Mouse (Mus musculus): ENCODE data around the gene Klk1b9. TPM values are rescaled to one million over a fixed set of nuclear protein-coding genes. Genes with fewer than 3 reads are reported as not detected.

Gene Klk1b9
- not detected for polyA plus RNA-seq (2012; fragmentation: generic; extraction: Trizol)

DNA sequence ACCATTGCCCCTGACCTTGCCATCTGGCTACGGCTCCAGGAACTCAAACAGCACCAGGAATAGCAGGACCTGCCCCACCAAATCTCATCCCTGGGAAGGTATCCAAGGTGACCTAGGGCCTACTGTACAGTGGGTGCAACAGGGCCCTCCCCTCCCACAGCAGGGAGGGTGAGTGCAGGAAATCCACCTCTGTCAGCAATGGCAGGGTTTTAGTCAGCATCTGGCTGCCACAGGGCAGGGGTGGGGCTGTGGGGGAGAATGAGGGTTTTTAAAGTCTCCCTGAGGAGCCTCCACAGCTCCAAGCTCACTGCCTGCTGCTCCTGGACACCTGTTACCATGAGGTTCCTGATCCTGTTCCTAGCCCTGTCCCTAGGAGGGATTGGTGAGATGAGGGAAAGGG, at the start of gene Klk1b9:
Gene Klk1b9, plus strand, starts transcription at position 301 of the 400 bp plus-strand sequence.

GRCm38 (mm10) chr7:43933440-43933839, 42.4 kb upstream of the Klk1b9 start, which contains the start of gene Klk15:
Gene Klk15 (plus strand): TSS chr7:43933740.

DNA sequence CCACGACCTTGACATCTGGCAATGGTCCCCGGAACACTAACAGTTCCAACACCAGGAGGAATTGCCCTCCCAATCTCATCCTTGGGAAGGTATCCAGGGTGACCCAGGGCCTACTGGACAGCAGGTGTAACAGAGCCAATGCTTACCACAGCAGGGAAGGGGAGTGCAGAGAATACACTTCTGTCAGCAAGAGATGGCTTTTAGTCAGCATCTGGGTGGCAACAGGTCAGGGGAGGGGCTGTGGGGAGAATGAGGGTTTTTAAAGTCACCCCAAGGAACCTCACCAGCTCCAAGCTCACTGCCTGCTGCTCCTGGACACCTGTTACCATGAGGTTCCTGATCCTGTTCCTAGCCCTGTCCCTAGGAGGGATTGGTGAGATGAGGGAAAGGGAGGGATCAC, 25.5 kb upstream of the Klk1b9 start, which contains the start of gene Klk1b8:
Gene Klk1b8, plus strand, starts transcription at position 301 of the 400 bp plus-strand sequence.

GRCm38 (mm10) chr7:43966451-43966850, 9.4 kb upstream of the Klk1b9 start, which contains the start of gene Klk1b1:
Gene Klk1b1 (plus strand): TSS chr7:43966751.

DNA sequence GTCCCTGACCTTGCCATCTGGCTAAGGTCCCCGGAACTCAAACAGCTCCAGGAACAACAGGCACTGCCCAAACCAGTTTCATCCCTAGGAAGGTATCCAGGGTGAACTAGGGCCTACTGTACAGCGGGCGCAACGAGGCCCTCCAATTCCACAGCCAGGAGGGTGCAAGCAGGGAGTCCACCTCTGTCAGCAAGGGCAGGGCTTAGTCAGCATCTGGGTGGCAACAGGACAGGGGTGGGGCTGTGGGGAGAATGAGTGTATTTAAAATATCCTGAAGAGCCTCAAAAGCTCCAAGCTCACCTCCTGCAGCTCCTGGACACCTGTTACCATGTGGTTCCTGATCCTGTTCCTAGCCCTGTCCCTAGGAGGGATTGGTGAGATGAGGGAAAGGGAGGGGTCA, 19.7 kb downstream of the Klk1b9 start, which contains the start of gene Klk1b11:
Gene Klk1b11, plus strand, starts transcription at position 301 of the 400 bp plus-strand sequence.

GRCm38 (mm10) chr7:44011868-44012267, 36.0 kb downstream of the Klk1b9 start, which contains the start of gene Klk1b26:
Gene Klk1b26 (plus strand): TSS chr7:44012168.

Other genes starting within 250 kb of the Klk1b9 start
- not detected for gene Klk12, start 207.2 kb upstream of the Klk1b9 start, polyA plus RNA-seq (2012; fragmentation: generic; extraction: Trizol)
- not detected for gene Klk11, start 201.5 kb upstream of the Klk1b9 start, polyA plus RNA-seq (2012; fragmentation: generic; extraction: Trizol)
- 1 to 10 TPM in 1 of 2 experiments, under 1 TPM in 1; 0.12 to 2.5 TPM for gene Klk10, start 195.0 kb upstream of the Klk1b9 start, polyA plus RNA-seq (2012; fragmentation: generic; extraction: Trizol)
- gene Klk9, start 184.2 kb upstream of the Klk1b9 start, polyA plus RNA-seq (2012; fragmentation: generic; extraction: Trizol): under 1 TPM in 1 of 2 experiments, not detected in 1; 0.08 TPM
- under 1 TPM; 0.11 to 0.25 TPM for gene Klk8, start 178.5 kb upstream of the Klk1b9 start, polyA plus RNA-seq (2012; fragmentation: generic; extraction: Trizol)
- not detected for gene Klk7, start 164.8 kb upstream of the Klk1b9 start, polyA plus RNA-seq (2012; fragmentation: generic; extraction: Trizol)
- gene Klk6, start 151.6 kb upstream of the Klk1b9 start, polyA plus RNA-seq (2012; fragmentation: generic; extraction: Trizol): under 1 TPM in 1 of 2 experiments, not detected in 1; 0.12 TPM
- not detected for gene Klk5, start 134.1 kb upstream of the Klk1b9 start, polyA plus RNA-seq (2012; fragmentation: generic; extraction: Trizol)
- not detected for gene Klk4, start 94.9 kb upstream of the Klk1b9 start, polyA plus RNA-seq (2012; fragmentation: generic; extraction: Trizol)
- not detected for gene Klk15, start 42.3 kb upstream of the Klk1b9 start, polyA plus RNA-seq (2012; fragmentation: generic; extraction: Trizol)
- not detected for gene Klk1b8, start 25.4 kb upstream of the Klk1b9 start, polyA plus RNA-seq (2012; fragmentation: generic; extraction: Trizol)
- not detected for gene Klk1b1, start 9.3 kb upstream of the Klk1b9 start, polyA plus RNA-seq (2012; fragmentation: generic; extraction: Trizol)
- not detected for gene Klk1b11, start 19.8 kb downstream of the Klk1b9 start, polyA plus RNA-seq (2012; fragmentation: generic; extraction: Trizol)
- gene Klk1b26, start 36.1 kb downstream of the Klk1b9 start, polyA plus RNA-seq (2012; fragmentation: generic; extraction: Trizol): not detected
- not detected for gene Klk1b27, start 76.2 kb downstream of the Klk1b9 start, polyA plus RNA-seq (2012; fragmentation: generic; extraction: Trizol)
- not detected for gene Klk1b21, start 126.3 kb downstream of the Klk1b9 start, polyA plus RNA-seq (2012; fragmentation: generic; extraction: Trizol)
- under 1 TPM in 1 of 2 experiments, not detected in 1; 0.44 TPM for gene Klk1b22, start 136.6 kb downstream of the Klk1b9 start, polyA plus RNA-seq (2012; fragmentation: generic; extraction: Trizol)
- gene Klk1b16, start 160.7 kb downstream of the Klk1b9 start, polyA plus RNA-seq (2012; fragmentation: generic; extraction: Trizol): not detected
- gene Klk1b24, start 212.2 kb downstream of the Klk1b9 start, polyA plus RNA-seq (2012; fragmentation: generic; extraction: Trizol): under 1 TPM in 1 of 2 experiments, not detected in 1; 0.08 TPM
- gene Klk1b3, start 222.1 kb downstream of the Klk1b9 start, polyA plus RNA-seq (2012; fragmentation: generic; extraction: Trizol): not detected
- not detected for gene Klk1b4, start 231.4 kb downstream of the Klk1b9 start, polyA plus RNA-seq (2012; fragmentation: generic; extraction: Trizol)
- not detected for gene Klk1b5, start 239.9 kb downstream of the Klk1b9 start, polyA plus RNA-seq (2012; fragmentation: generic; extraction: Trizol)
- gene Klk1, start 249.3 kb downstream of the Klk1b9 start, polyA plus RNA-seq (2012; fragmentation: generic; extraction: Trizol): not detected